Mouse (Mus musculus) cerebellum, postnatal 14 days (tissue): ENCODE measurements around the gene Slc1a6.
A peak's percentile ranks its signal among the peaks of the same experiment; 100 is the strongest.
"Not testable (repeated sequence)": the region's sequence is repeated elsewhere in the genome, so short reads cannot be mapped to it uniquely, and the experiment has no call there.

Experiments used
- DNase-seq, 2 experiments: peaks; one replicate each; pipeline ENCODE4 v3.0.0; 2021; ENCODE audit warnings: mixed read lengths in 2 of 2

Slc1a6 gene

DNA sequence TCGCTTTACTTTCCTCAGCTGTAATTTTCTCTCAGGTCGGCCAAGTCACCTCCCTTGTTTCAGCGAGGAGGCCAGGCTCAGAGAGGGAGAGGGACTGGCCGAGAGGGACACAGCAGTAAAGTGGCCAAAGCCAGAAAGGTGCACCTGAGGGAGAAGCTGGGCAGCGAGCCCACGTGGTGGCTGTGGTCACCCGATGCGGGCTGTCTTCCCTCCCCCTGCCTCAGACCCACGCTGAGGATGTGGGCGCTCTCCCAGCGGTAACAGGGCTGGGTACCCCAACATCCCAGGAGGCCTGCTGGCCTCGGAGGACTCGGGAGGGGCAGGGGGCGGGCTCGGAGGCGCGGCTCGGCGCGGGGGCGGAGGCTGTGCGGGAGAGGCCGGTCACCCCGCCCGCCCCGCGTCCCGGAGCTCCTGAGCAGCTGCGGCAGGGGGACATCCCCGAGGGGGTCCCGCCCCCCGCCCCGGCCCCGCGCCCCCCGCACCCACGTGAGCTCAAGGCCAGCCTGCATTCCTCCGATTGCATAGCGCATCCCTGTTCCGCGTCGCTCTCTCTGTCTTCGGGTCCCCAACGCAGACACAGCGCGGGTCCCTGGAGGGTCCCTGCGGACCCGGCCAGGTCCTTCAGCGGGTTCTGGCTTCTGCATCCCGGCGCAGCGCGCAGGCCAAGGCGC lies at the start of gene Slc1a6:
TSS of gene Slc1a6 (plus strand) at position 516 of the 671 bp plus-strand sequence.
- peak; percentile 61 to 65 for DNase-seq

DNA sequence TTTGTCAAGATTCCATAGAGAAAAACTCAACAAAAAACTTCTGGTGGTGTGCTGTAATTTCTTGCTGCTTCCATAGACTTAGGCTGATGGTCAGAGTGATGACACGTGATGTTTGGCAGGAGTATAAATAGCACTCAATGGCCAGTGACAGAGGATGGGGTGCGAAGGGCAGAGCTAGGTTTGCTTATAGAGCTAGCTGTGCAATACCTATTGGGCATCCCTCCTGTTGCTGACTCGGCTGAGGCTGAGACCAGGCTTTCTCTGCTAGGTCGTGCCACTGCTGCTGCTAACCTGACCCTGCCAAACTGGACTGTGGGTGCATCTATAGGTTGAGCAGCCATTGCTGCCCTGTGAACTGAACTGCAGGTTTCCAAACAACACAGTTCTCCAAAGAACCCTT lies 40.5 kb upstream of the Slc1a6 start:
- DNase-seq, result no peak

- no peak for DNase-seq
Measured at GRCm38 (mm10) chr10:78743721-78744120, 36.6 kb upstream of the Slc1a6 start.

- no peak for DNase-seq
Measured at GRCm38 (mm10) chr10:78745453-78746232, 34.7 kb upstream of the Slc1a6 start.

DNA sequence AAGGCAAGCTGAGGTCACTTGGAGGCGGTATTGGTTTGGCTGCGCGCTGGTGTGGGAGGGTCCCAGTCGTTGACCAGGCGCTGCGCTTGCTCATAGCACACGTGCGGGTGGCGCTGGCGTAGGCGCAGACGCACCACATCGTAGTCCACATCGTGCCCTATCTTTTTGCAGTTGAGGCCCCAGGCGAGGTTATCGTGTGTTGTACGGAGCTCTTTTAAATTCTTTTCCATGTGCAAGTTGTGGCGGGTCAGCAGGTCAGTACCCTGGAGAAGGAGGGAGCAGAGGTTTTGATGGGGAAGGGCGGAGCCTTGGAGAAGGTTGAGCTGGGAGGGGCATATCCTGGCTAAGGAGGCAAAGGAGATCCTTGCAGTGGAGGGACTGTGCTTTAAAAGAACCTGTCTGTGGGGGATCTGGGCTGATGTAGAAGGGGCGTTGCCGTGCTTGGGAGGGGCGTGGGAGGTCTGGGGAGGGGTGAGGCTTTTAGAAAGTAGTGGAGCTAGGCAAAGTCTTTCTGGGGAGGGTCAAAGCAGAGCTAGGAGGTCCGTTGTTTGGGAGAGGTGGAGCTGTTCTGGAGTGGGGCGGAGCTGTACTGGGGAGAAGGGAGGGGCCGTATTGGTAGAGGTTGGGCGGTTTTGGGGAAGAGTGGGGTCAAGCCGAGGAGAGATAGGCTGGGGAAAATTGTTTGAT lies 33.1 kb upstream of the Slc1a6 start:
- peak; percentile 46 to 51 for DNase-seq

DNA sequence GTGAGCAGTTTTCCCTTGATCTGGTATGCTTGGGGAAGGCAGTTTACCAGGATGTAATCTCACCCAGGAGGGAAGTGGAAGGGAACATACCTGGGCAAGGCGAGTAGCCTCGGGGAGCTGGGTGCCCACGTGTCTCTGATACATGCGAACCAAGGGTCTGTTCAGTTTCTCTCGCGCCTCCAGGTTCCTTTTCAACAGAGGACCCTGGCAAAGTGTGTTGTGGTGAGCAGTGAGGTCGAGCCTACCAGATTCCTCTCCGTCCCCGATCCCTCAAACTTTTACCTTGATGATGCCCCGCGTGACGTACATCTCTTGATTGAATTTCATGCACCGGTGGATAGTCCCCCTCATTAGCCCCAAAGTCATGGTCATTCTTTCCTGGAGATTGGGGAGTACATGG lies 32.1 kb upstream of the Slc1a6 start:
- no peak for DNase-seq

- no peak for DNase-seq
Measured at GRCm38 (mm10) chr10:78748946-78749345, 31.4 kb upstream of the Slc1a6 start.

DNA sequence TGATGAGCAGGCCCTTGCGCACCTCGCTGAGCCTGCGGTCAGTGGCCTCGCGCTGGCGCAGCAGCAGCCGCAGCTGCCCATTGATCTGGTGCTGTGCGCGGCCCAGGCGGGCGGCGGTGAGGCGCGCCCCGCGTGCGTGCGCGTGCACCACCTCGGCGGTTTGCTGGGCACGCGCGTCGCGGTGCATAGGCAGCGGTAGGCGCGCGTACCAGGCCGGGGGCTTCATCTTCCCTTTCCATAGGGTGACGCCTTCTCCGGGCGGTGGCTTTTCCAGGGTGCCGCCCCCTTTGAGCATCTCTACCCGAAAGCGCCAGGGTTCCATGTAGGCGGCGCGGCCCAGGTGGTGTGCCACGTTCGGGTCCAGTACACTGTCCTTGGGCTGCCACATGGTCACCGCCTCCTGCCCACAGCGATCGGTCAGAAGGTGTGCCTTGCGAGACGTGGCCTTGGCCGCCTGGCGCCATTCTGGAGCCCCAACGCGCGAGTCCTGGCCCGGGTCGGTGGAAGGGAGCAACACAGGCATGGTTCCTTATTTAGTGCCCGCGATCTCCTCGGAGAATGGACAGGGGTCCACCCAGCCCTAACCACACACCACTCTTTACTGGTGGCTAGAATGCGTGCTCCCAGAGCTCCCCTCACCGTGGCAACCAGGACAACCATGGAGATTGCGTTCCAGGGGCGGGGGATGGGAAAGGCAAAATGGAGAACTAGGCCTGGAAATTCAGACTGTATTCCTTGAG lies 27.7 kb upstream of the Slc1a6 start, which contains the start of gene Ccdc105:
TSS of gene Ccdc105 (minus strand) at position 614 of the 740 bp plus-strand sequence.
- DNase-seq, result peak; percentile 82 to 89

DNA sequence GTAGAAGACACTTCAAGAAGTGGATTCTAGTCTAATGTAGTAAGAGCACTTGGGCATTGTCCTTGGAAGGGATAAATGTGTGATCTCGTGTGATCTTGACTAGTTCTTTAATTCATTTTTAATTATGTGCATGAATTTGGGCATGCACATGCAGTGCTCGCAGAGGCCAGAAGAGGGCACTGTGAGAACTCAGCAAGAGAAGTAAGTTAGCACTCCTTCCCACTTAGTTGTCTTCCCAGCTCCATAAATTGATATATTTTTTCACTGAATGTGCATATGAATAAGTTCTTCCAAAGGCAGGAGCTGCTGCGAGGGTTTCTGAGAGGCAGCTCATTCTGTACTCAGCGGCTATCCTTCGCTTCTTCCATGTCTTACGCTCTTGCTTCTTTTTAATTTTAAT lies 24.3 kb upstream of the Slc1a6 start:
- peak; percentile 86 to 90 for DNase-seq

GRCm38 (mm10) chr10:78765570-78765969 lies 14.7 kb upstream of the Slc1a6 start:
- DNase-seq, result no peak

DNA sequence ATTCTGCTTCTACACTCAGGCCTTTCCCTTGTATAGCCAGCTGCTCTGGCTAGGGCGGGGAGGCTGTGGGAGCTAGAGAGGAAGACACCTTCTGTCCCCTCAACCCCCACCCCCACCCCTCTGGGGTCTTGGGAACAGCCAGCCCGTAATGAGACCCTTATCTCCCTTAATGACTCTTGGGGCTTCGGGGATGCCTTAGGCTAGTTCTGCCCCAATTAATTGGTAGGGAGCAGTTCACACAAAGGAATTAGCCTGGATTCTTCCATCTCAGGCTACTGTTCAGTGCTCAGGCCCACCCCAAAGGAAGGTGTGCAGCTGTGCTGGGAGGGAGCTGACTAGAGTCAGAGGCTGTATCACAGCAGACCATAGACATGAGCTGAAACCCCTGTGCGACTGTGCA lies 4.5 kb upstream of the Slc1a6 start:
- DNase-seq, result no peak

GRCm38 (mm10) chr10:78779527-78779926 lies 769 bp upstream of the Slc1a6 start:
- DNase-seq, result no peak

DNA sequence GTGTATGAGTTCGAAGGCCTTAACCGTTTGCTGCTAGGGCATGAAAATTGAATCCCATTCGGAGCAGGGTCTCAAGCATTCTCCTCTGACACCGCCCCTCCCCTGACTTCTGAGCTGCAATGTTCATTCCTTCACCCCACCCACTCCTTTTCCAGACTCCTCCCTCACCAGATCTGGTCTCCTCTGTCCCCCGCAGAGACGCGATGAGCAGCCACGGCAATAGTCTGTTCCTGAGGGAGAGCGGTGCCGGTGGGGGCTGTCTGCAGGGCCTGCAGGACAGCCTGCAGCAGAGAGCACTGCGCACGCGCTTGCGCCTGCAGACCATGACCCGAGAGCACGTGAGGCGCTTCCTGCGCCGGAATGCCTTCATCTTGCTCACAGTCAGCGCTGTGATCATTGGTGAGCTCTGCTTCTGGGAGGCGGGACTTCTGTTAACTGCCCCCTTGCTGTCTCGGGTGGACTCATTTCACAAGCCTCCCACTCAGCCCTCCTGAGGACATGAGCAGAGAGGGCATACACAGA lies 7.3 kb downstream of the Slc1a6 start:
- peak; percentile 85 to 87 for DNase-seq

GRCm38 (mm10) chr10:78790561-78790960 lies 10.3 kb downstream of the Slc1a6 start:
- no peak for DNase-seq

GRCm38 (mm10) chr10:78801449-78801848 lies 21.2 kb downstream of the Slc1a6 start:
- DNase-seq, result no peak

GRCm38 (mm10) chr10:78812358-78813060 lies 32.2 kb downstream of the Slc1a6 start:
- peak; percentile 13 to 41 for DNase-seq

DNA sequence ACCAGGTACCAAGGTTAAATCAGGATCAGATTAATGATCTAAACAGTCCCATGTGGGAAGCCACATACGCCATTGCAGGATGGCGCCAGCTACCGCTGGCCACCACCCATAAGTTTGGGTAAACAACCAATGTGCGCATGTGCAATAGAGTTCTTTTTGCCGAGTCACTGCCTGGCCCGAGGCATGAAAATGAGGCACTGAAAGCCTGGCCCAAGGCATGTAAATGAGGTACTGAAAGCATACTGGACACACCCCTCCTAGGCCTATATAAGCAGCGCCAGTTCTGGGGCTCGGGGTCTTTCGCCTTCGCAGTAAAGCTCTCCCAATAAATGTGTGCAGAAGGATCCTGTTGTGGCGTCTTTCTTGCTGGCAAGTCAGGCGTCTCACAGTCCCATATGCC lies 60.2 kb downstream of the Slc1a6 start:
- not testable (repeated sequence) for DNase-seq

GRCm38 (mm10) chr10:78852066-78852465 lies 71.8 kb downstream of the Slc1a6 start, which contains the start of gene Olfr1356:
TSS of gene Olfr1356 (minus strand) at chr10:78852166.
- no peak for DNase-seq
